Mouse (Mus musculus) mouse embryonic stem cell (cell line): ENCODE data around the gene Tmem251.

Experiments used
- in situ Hi-C, 2 experiments: fragments of 300-500 bp; cut with MboI; formaldehyde crosslinking; loops; 1 replicate in 1 of 2; 3 replicates in 1 of 2; pipeline ENCODE4 v1.14.3; 2019 to 2020; ENCODE audit warnings: low sequenced_read_pairs in 2 of 2, low pct_unique_long_range_greater_than_20kb in 1 of 2, mixed read lengths in 1 of 2; ENCODE audit not compliant: unreplicated experiment in 1 of 2

The Tmem251 gene

DNA sequence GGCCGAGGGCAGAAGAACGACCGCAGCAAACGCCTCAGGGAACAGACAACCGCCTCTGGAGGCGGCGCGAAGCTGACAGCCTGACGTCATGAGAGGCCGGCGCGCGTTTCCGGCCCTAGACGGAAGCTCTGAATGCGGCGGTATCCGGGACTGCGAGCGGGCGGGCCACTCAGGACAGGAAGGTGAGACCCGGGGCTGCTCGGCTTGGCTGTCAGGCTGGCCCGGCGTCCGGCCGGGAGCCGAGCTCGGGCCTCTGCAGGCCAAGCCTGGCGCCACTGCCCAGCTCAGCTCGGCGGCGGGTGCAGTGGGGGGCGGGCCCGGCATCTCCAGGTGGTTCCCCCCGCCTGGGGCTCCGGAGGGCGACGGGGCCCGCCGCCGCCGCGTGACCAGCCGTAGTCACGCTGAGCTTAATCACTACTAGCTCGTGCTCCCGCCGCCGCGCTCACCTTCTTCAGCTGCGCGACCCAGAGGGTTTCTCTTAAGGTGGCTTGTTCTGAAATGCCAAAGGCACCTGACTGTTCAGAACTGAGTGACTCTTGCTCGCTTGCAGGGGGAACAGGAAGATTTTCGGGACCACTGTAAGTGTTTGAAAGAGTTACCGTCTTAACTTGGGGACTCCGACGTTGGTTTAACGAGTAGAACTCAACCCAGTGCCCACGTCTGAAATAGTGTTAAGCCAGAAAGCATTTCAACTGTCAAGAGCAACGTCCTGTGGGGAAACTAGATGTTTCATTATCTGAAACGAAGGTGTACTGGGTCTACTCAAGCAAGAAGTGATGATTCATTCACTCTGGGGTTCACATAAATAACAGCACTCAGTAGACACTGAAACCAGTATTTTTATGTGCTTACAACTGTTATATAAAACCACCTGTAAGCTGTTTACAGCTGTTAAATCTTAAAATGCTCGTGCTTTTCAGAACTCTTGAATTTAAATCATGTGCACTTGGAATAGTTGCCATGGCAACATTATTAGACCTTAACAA lies at the start of gene Tmem251, which contains the start of gene Moap1:
TSS of gene Tmem251 (plus strand) at position 174 of the 986 bp plus-strand sequence.
TSS of gene Moap1 (minus strand) at position 73 of the 986 bp plus-strand sequence.
- in situ Hi-C loops, result no loop called here

DNA sequence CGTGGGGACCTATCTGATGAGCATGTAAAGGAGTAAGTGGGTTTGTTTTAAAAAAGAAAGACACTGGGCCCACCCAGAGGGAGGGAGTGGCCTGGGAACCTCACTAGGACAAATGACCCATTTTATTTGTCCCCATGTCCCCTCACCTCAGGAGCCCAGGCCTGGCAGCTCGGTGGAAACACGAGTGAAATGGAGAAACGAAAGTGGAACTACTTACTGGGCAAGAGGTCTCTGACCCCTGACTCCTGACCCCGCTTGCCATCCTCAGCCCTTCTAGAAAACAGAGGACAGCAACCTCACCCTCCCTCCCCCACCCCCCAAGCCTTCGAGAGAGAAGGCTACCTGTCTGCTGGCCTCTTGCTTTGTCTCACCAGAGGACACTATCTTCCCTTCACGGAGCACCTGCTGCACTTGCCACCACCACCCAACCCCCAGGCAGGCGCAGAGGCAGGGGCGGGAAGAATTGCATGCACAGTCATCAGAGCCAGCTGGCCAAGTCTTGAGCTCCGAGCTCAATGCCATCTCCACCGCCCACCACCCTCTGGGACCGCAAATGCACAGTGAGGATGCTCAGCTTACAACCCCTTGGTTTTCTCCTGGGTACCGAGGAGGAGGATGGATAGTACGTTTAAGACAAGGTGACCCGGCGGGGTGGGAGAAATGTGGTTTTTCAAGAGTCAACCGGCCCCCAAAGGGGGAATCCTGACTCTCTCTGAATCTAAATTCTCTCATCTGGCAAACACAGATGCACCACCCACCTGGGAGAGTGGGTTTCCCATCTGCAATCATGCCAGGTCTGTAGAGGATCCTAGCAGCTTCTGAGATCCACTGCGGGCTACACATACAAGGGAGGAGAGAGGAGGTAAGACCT lies 48.0 kb upstream of the Tmem251 start:
- in situ Hi-C loops, result no loop called here

DNA sequence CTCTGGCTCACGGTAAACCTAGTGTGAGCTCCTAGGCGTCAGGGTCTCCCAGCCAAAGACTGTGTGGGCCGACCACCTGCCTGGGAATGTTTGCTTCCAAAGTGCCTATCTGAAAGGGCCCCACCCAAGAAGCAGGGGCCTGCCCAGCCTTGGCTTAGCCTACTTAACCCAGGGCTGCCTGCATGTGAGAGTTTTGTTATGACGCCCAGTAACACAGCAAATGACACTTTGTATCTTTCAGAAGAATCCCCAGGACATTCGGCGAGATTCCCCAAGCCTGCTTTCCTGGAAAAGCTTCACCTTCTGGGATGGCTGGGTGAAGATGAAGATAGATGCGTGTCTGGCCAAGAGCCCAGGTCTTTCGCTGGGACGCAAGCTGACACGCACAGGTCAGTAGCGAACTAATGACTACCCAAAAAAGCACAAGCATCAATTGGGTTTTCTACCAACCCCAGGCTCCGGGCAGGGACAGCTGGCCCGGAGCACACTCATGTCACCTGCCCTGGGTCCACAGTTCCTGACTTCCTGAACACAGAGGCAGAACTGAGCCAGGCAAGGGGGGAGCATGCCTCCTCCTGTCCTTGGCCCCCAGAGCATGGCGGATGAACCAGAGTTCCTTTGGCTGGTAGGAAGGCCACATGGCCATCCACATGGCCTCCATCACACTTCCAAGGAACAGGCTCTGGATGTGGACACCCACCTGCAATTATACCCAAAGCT lies 46.8 kb upstream of the Tmem251 start:
- in situ Hi-C loops, result no loop called here

DNA sequence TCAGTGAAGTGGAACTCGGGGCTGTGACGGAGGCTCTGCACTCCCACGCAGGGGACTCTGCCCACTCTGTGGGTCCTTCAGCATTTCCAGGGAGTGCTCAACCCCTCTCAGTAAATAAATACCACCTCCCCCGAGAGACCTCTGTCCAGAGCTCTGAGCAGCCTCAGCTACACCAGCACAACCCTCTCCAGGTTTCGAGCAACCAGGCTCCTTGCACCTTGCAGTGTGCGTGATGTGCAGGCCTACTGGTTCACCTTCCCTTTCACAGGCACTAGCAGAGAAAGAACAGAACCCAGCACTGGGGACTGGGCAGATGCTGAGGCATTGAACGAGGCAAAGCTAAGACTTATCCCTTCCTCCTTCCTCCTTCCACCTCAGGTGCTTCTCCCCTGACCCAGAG lies 46.2 kb upstream of the Tmem251 start:
- in situ Hi-C loops, result no loop called here

DNA sequence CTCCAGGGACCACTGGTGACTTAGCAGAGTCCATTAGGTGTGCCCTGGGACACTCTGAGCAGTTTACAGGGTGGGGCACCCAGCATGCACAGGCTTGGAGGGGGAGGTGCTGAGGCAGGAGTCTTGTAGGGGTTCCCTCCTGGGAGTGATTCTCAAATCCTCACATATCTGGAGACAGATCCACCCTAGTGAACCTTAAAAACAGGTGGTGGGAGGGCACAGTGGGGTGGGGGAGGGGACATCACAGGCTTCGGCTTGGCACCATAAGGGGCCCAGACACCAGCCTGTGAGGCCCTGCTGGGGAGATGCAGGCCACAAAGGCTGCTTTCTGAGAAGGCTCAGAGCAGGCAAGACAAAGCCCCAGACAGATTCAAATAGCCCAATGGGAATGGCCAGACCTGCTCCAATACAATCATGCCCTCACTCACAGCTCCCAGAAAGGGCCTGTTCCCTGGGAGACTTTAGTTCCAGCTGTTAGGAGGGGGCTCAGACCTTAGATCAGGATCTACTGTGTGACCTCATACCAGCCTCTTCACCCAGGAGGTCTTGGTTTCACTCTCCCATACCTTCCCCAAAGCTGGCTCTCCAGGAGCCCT lies 45.4 kb upstream of the Tmem251 start:
- in situ Hi-C loops, result no loop called here

DNA sequence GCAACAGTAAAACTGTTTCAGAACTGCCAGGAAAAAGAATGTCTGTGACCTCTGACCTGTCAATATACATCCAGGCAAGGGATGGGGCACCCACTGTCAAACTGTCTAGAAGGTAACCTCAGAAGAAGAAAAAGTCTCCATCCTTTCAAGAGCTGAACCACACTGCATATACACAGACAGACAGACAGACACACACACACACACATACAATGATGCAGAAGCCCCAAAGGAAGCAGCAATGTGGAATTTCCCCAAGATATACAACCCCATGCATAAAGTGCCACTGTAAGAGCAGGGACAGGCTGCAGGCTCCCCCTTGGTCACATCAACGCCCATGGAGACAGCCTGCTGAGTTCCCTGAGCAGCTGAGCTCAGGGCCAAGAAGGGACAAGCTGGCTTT lies 44.4 kb upstream of the Tmem251 start:
- in situ Hi-C loops, result no loop called here

DNA sequence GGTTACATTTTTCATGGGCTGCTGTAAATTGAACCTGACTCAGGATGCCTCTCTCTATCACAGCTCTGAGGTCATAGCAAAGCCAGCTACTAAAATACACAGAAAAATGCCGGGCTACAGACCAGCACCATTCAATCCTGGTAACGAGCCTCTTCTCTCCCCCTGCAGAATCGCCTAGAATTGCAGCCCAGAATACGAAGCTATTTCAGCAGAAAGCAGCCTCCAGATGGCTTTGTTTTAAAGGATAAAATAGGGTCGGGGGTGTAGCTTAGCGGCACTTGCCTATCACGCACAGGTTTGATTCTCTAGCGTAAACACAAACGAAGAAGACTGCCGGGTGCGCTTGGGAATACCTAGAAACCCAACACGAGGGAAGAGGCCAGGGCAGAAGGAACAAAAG lies 43.1 kb upstream of the Tmem251 start:
- in situ Hi-C loops, result no loop called here

DNA sequence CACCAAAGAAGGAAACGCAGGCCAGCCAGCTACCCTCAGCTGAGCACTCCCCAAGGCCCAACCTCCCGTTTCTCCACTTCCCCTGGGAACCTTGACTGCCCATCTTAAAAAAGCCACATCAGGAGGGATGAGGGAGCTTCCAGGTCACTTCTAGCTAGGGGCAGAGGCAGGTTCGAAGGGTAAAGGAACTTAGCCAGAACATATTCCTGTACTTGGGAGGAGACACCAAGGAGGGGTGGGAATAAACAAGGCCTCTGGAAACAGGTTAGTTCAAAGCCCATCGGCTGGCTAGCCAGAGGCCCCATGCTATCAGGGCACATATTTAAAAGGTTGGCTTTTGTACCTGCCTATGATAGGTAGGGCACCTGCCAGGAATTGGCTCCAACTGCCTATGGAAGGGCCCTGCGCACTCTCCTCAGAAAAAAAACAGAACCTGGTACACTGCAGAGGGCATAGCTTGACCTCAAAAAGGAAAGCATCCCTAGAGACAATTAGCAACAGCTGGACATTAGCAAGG lies 41.8 kb upstream of the Tmem251 start:
- in situ Hi-C loops, result no loop called here

DNA sequence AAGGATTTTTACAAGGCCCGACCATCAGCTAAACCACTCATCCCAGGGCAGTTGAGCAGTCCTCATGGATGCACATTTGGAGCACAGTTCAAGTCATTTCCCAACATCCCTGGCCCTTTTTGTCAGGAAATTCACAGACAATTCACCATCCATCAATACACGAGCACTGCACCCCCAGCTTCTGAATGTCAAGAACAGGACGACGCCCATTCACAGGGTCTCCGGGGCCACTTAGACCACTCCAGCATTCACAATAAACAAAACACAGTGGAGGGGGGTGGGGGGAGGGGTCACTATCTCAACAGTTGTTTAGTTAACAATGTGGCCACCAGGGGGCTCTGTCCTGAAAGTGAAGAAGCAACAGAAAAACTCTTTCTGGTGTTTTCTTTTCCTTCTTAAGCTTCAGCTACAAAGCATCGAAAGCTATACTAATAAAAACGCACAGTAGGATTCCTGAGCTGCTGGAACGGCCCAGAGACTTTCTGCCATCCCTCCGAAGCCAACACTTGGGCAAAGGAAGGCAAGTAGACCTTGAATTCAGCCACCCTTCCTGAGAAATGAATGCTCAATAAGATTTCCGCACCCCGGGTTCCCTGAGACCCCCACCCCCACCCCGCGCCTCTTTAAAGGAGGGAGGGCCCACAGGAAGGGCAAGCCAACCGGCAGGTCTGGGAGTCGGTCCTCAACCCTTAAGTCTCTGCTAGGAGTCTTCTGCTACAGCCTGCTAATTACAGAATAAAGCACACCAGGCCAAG lies 41.0 kb upstream of the Tmem251 start:
- in situ Hi-C loops, result no loop called here

DNA sequence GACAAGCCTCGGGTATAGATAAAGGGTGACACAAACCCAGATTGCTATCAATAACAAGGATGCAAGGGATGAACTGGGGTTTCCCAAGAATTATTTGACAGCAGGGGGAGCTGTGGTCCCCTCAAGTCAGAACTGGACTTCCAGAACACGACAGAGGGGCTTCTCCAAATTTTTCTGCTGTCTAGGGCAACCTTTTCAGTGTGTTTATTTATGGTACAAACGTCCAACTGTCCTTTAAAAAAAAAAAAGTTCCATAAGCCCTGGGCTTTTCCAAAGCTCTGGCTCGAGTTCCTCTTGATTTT lies 40.5 kb upstream of the Tmem251 start:
- in situ Hi-C loops, result no loop called here

DNA sequence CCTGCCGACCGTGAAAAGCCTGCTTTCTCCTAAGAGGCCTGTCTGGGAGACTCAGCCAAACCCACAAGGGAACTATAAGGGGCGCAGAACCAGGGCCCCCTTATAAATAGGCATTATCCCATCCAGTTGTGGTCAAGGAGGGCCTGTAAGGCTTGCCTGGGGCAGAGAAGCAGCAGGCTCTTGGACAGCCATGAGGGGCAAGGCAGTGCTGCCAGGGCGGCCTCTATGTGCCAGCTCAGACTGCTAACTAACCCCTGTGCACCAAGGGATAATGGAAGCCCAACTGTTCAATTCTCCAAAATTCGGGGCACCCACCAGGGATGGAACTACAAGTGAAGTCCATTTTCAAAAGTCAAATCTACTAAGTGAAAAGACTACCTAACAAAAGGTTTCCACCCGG lies 40.1 kb upstream of the Tmem251 start:
- in situ Hi-C loops, result no loop called here

DNA sequence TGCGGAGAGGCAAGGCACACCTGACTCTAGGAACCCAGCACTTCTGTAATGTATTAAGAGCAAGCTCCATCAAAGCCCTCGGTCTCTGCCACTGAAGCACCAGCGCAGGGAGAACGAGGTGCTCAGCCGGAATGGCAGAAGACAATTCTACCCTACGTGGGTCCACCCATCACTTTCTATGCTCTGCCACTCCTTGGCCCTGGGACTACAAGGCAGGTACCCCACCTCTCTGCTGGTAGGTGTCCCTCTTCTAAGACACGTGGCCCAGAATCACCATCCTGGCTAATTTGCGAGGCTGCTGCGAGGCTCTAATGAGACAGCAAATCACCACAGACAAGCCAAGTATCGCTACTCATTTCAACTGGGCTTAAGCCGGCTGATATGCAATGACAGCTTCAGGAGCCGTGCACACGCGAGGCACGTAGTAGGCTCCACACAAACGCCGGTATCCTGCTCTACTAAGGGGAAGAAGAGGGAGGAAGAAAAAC lies 39.6 kb upstream of the Tmem251 start:
- in situ Hi-C loops, result no loop called here

DNA sequence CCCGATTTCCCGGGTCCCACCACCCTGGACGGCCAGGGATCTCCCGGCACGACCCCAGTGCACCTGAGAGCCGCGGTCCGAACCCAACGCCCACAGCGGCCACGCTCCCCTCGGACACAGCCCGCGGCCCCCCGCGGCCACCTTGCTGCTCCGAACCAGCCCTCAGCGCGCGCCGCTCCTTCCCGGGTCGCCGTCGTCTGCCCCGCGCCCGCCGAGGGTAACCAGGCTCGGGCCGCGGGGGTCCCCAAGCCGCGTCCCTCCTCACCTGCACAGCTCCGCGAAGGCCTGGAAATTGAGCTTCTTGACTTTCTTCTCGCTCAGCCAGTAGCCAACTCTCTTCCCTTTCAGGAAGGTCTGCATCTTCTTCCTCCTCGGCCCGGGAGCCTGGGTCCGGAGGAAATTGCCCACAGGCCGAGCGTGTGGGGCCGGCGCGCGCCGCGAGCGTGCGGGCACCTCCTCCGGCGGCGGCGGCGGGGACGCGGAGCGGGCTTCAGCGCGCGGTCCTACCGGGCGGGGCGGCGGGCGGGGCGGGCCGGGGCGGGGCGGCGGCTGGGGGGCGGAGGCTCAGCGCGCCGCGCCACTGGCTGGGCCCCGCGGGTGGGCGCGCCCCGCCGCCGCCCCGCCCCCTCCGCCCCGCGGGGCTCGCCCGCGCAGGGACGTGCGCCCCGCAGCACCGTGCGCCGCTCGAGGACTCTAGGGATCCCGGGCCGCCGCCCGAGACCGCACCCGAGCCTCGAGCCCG lies 38.9 kb upstream of the Tmem251 start, which contains the start of gene Itpk1:
TSS of gene Itpk1 (minus strand) at position 474 of the 742 bp plus-strand sequence.
- in situ Hi-C loops, result no loop called here

DNA sequence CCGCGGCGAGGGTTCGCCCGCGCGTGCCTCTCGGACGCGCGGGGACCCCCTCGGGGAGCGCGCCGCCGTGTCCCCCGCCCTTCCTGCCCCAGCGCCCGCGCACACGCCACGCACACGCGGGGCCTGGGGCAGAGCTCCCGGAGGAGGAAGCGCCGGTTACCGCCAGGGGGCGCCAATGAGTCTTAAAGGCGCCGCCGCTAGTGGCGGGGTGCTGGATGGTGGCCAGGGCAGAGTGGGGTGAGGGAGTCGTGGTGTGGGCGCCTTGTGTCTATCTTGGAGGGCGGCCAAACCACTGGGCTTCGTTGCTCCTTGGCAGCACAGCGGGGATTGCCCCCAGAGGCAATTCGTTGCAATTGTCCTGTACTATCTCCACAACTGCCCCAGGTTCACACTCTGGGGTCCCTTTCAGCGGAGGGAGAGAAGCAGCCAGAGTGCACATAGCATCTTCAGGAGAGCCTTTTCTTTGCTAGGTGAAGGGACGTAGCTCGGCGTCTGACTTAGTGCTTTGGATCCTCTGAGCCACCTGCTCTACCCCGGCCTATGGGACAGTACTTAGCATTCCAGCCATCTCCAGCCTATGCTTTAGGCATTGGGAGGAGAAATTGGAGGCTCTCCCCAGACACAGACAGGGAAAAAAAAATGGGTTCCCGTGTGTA lies 38.2 kb upstream of the Tmem251 start:
- in situ Hi-C loops, result no loop called here

DNA sequence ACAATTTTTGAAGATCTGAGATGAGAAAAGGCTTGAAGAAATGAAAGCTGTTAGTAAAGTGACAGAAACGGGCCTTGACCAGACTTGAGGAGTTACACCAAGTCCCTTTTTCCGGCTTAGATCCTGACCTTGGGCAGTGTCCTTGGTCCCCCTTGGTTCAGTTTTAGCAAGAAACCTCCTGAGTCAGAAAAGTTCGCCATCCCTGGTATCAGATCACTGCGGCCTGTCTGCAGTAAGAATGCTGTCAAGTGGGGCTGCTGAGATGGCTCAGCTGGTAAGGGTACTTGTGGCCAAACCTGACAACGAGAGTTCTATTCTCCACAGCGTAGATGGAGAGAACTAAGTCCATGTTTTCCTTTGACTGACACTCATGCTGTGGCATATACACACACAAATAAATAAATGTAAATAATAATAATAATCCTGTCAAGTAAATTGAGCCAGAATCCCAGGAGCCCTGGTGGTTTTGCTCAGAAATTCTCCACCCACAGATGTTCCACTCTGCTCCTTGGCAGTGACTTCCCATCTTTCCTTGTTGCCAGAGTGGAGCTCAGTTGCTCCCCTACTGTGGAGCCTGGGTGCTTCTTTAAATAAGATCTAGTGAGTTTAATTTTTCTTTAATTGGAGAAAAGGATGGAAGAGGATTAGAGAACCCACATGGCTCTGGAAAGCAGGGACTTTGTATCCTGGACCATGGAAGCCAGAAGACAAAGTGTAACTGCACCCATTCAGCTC lies 37.5 kb upstream of the Tmem251 start:
- in situ Hi-C loops, result no loop called here
